Mouse (Mus musculus) thymus, adult 2 months (tissue): ENCODE data around the gene Sipa1l2.

Source experiments
- CTCF ChIP-seq: fragments of 200-500 bp; IDR thresholded peaks from 2 replicates; pipeline ENCODE4 v1.5.1; 2012; ENCODE audit warnings: mild to moderate bottlenecking, control low read depth, low read length, moderate library complexity, borderline replicate concordance; ENCODE audit not compliant: control insufficient read depth, poor library complexity, insufficient read depth; ENCODE audit errors: extremely low read depth
- POLR2A ChIP-seq: fragments of 200-500 bp; IDR thresholded peaks from 2 replicates; pipeline ENCODE4 v1.6.1; 2012; ENCODE audit warnings: mild to moderate bottlenecking, low read length, control low read depth, moderate library complexity; ENCODE audit not compliant: control insufficient read depth, poor library complexity, insufficient read depth; ENCODE audit errors: extremely low read depth

DNA sequence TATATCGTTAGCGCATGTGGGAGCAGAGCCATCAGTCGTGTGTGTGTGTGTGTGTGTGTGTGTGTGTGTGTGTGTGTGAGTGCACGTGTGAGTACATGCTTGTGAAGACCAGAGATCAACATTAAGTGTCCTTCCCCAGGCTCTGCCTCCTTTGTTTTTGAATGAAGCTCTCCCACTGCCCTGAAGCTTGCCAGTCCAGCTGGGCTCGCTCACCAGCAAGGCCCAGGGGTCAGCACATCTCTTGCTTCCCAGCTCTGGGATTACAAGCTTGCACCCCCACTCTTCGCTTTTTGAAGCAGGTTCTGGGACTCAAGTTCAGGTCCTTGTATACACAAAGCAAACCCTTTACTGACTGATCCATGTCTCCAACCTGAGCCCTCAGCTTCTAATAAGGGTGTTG is 40.1 kb upstream of the Sipa1l2 start:
- TF ChIP-seq POLR2A (no peak), CTCF (no peak)
